Mouse (Mus musculus) thymus, postnatal 14 days (tissue): Measurements from ENCODE around the gene Rgs7.

Source experiments
- DNase-seq: peaks from one replicate; pipeline ENCODE4 v3.0.0; 2021

The Rgs7 gene

GRCm38 (mm10) chr1:175300404-175300803 lies 191.9 kb downstream of the Rgs7 start:
- DNase-seq, result no peak

- DNase-seq, result no peak
These were observed 192.5 kb downstream of the Rgs7 start for GRCm38 (mm10) chr1:175299603-175300397.

GRCm38 (mm10) chr1:175296906-175297305 lies 195.4 kb downstream of the Rgs7 start:
- DNase-seq, result no peak

GRCm38 (mm10) chr1:175290072-175290471 lies 202.2 kb downstream of the Rgs7 start:
- no peak for DNase-seq

GRCm38 (mm10) chr1:175262341-175262740 lies 230.0 kb downstream of the Rgs7 start:
- no peak for DNase-seq

GRCm38 (mm10) chr1:175259374-175259773 lies 232.9 kb downstream of the Rgs7 start:
- no peak for DNase-seq

GRCm38 (mm10) chr1:175255224-175255623 lies 237.1 kb downstream of the Rgs7 start:
- DNase-seq, result no peak

GRCm38 (mm10) chr1:175254724-175255123 lies 237.6 kb downstream of the Rgs7 start:
- no peak for DNase-seq

- no peak for DNase-seq
These were observed 250.2 kb downstream of the Rgs7 start for GRCm38 (mm10) chr1:175242135-175242534.

- DNase-seq, result no peak
These were observed 252.2 kb downstream of the Rgs7 start for GRCm38 (mm10) chr1:175240137-175240536.

- DNase-seq, result no peak
These were observed 270.5 kb downstream of the Rgs7 start for GRCm38 (mm10) chr1:175221593-175222500.

GRCm38 (mm10) chr1:175219563-175219962 lies 272.7 kb downstream of the Rgs7 start:
- no peak for DNase-seq

GRCm38 (mm10) chr1:175207004-175207403 lies 285.3 kb downstream of the Rgs7 start:
- no peak for DNase-seq

- no peak for DNase-seq
These were observed 286.7 kb downstream of the Rgs7 start for GRCm38 (mm10) chr1:175205633-175206032.

- no peak for DNase-seq
These were observed 288.8 kb downstream of the Rgs7 start for GRCm38 (mm10) chr1:175203544-175203943.

- DNase-seq, result no peak
These were observed 289.4 kb downstream of the Rgs7 start for GRCm38 (mm10) chr1:175202902-175203301.

GRCm38 (mm10) chr1:175198881-175199280 lies 293.4 kb downstream of the Rgs7 start:
- no peak for DNase-seq

GRCm38 (mm10) chr1:175195806-175196205 lies 296.5 kb downstream of the Rgs7 start:
- DNase-seq, result no peak

- no peak for DNase-seq
These were observed 304.1 kb downstream of the Rgs7 start for GRCm38 (mm10) chr1:175188186-175188585.

GRCm38 (mm10) chr1:175185211-175185610 lies 307.1 kb downstream of the Rgs7 start:
- DNase-seq, result no peak

- DNase-seq, result no peak
These were observed 307.6 kb downstream of the Rgs7 start for GRCm38 (mm10) chr1:175184736-175185135.

GRCm38 (mm10) chr1:175178733-175179132 lies 313.6 kb downstream of the Rgs7 start:
- no peak for DNase-seq

- DNase-seq, result no peak
These were observed 317.2 kb downstream of the Rgs7 start for GRCm38 (mm10) chr1:175174918-175175675.
